Mouse (Mus musculus) right cerebral cortex, postnatal 10 days (tissue): ENCODE results near the gene Hbb-bs.
"Not testable (repeated sequence)": the region's sequence is repeated elsewhere in the genome, so short reads cannot be mapped to it uniquely, and the experiment has no call there.

ENCODE experiments used
- DNase-seq, 2 experiments: peaks; one replicate each; pipeline ENCODE4 v3.0.0; 2021; ENCODE audit warnings: low spot score in 2 of 2

Gene Hbb-bs

DNA sequence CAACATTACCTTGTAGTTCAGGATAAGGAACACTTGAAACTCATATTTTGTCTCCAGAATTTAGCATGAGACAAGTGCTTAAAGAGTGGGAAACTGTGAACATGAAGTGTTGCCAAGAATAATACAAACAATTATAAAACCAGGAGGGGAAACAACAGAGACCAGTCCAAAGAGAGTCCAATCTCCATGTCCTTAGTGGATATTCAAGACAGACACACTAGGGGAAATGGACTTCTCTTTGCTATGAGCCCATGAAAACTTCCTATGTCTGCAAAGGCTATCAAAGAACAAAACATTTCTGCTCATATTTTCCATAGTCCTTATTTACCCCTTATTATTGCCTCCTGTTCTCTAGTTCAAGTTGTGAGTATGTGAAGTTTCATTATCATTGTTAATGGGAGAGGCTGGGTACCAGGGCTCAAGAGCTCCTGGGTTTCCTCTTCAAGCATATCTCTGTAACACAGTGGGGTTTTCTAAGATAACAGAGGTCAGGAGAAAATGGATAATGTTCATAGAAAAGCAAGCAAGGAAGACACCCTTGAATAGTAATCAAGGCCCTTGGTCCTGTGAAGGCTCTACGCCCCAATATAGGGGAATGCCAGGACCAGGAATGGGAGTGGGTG lies 16.6 kb downstream of the Hbb-bs start:
- no peak for DNase-seq

DNA sequence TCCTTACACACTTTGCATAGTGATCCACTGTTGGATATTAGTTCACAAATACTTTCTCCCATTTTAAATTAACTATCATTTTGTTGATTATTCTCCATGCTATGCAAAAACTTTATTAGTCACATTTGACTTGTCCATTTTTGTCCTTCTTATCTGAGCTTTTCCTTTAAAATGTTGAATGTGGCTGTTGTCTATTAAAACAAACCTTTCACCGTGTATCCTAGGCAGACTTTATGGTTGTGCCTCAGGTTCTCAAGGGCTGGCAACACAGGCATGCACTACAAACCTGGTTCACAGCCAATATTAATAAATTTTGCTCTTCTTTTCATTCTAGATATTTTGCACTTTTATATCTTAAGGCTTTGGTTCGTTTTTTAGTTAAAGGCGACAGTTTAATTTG lies 17.1 kb downstream of the Hbb-bs start:
- no peak for DNase-seq

DNA sequence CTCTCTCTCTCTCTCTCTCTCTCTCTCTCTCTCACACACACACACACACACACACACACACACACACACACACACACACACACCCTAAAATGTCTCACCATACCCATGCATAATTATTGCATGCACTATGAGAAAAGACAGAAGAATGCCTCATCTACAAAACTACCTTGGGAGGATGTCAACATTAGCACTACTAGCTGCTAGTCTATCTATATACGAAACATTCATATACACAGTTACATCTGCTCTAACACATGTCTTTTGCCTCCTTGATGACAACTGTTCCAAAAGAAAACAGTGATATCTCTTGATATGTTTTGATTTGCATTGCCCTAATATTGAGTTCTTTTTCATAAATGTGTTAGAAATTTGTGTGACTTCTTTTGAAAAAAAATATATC lies 17.6 kb downstream of the Hbb-bs start:
- no peak for DNase-seq

DNA sequence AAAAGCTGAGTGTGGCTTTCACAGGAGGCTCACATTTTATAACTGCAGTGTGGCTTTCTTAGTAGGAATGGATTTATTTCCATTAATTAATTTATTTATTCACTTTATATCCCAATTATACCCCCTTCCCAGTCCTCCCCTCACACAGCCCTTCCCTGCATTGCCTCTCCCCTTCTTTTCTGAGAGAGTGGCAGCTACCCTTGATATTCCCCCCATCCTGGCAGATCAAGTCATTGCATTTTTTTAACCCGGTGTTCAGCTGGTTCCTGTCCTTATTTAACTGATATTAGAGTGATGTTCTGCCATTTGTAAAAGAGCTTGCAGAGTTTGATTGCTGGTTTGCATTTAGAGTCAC lies 18.1 kb downstream of the Hbb-bs start:
- no peak for DNase-seq

DNA sequence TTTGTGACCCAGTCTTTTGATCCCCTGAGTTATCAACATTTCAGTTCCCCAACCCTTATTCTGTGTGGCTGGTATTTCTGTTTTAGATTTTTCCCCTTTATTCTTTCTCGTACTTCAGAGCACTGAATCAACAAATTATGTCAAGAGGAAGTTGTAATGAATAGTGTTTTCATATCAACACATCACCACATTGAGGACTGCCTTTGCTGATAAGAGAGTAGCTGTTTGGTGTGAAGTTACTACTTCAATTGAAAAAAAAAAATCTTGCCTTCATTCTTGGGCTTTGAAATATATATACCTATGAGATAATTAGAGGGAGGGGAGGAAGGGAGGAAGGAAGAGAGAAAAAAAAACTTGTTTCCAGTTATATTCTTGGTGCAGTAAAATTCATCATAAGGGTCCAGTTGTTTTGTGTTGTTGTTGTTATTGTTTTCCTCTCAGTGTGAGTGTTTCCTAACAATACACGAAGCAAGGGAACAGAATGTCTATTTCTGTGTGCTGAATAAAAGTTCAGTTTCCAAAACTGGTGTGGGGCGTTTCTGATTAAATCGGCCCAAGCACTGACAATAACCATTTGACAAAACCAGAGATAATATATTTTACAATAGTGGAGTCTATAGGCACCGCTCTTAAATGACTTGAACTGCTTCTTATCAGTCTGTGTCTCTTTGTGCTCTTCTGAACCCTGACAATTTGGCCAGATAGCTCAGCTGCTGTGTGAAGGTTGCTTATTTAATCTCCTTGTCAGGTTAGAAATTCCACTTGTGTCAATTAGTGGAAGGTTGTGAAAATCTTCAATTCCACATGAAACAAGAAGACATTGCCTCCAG lies 18.7 kb downstream of the Hbb-bs start:
- DNase-seq: no peak

DNA sequence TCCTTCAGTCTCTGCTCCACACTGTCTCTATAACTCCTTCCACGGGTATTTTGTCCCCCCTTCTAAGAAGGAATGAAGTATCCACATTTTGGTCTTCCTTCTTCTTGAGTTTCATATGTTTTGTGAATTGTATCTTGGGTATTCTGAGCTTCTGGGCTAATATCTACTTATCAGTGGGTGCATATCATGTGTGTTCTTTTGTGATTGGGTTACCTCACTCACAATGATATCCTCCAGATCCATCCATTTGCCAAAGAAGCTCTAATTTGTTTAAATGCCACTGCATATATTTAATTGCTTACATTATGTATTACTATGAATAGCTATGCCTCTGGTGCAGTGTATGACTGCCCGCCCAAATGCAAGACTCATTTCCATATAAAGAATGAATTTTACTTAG lies 19.8 kb downstream of the Hbb-bs start:
- DNase-seq: not testable (repeated sequence)

DNA sequence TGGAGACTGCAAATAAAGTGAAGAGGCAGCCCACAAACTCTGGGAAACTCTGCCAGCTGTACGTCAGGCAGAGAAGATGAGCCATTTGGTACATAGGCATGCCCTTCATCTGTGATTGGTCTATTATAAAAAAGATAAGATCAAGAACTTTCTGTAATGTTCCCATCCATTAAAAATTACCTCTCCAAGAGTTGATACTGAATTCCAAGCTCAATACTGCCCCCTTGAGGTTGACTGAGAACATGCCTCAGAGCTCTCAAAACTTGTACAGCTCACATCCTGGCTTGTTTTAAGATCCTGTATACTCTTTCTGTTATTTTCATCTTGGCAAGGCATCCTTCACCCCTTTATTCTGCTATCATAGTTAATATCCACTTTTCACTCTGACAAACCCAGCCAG lies 21.0 kb downstream of the Hbb-bs start:
- DNase-seq: peak; percentile 19 to 25

DNA sequence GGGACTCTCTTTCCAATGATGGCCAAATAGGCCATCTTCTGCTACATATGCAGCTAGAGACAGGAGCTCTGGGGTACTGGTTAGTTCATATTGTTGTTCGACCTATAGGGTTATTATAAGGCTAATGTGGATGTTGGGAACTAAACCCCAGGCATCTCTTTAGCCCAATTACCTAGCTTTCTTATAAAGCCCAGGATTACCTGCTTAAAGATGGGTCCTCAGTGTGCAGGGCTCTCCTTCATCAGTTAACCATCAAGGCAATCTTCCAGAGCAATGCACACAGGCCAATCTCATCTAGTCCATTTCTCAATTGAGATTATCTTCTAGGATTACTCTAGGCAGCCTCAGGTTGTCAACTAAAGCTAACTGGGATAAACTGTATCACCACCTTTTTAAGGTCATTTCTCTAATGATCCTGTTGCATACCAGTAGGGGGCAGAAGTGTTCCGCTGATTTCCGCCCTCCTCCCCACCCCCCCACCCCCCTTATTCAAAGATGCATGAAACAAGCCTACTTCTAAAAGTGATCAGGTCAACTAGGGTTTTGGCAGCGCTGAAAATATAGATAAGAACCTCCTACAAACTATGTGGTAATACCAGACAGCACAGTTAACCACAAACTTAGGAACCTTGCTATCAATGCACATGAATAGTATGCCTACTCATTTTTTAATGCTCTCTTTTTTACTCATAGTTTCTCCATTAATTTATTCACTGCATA lies 35.1 kb downstream of the Hbb-bs start:
- no peak for DNase-seq

DNA sequence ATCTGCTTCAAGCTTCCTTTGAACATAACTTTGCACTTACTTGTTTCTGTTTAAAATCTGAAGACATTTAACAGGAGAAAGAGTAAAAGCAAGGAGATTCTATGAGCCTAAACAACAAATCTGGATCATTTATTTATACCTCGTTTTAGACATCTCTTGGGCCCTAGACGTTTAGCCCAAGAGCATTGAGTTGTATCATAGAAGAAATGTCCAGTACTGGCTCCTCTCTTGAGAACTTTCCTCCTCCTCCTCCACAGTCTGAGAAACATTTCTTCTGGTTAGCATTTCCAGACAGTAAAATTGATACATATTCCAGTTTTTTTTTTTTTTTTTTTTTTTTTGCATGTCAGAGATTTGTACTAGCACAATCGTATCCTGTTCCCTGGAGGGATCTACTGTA lies 36.2 kb downstream of the Hbb-bs start, which contains the start of gene Olfr67:
Gene Olfr67, minus strand, starts transcription at position 101 of the 400 bp plus-strand sequence.
- DNase-seq: no peak

DNA sequence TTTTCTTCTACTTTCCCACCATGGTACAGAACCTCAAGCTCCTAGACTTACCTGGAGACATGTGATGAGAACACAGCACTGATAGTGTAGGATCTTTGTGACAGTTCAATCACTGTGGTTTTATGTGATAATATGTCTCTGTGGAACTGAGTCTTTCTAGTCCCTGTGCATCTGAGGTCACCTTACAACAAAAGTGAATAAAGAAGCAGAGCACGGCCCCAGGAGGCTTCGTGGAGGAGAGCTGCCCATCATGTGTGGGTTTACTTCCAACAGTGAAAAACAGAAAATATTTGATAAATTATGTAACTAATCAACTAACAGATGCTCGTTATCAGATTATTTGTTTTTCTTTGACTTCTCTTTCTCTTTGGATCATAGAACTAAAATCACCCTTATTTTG lies 48.3 kb downstream of the Hbb-bs start, which contains the start of gene Olfr68:
Gene Olfr68, minus strand, starts transcription at position 101 of the 400 bp plus-strand sequence.
- DNase-seq: no peak

DNA sequence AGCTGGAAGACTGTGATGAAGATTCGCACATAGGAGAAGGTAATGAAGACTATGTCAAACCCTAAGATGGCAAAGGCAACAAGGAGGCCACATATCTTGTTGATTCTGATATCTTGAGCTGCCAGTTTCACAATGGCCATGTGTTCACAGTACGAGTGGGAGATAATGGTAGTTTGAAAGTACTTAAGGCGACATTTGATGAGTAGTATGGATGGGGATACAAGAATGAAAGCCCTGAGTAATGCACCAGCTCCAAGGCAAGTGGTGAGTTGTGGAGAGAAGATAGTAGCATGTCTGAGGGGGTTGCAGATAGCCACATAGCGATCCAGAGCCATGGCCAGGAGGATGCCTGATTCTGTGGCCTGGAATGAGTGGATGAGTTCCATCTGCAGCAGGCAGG lies 50.2 kb downstream of the Hbb-bs start:
- DNase-seq: not testable (repeated sequence)
